Comparison of ENCODE assay signal across 23 mouse cellular contexts in genomic region chr9:43753481-43753880, GRCm38 (mm10). TPM values are rescaled to one million over a fixed set of nuclear protein-coding genes. Genes with fewer than 3 reads are reported as not detected.
DNase-seq lines count a peak whose midpoint lies in the region; ATAC-seq lines count a peak whose summit lies in the region.
"Had no signal": no experiment of that assay in that cellular context is flagged by ENCODE, and none has a peak within 500 bp of the region (broad histone marks: within the 10 kb centered on the region; RNA-seq: fewer than 3 reads in every experiment).

No protein-coding gene starts in this region.

- WGBS in kidney, embryonic 16.5 days = 69% methylated on average over 6 of the region's 6 CpGs
- WGBS in embryonic facial prominence, embryonic 10.5 days = 83% methylated on average over 6 of the region's 6 CpGs
- WGBS in liver, embryonic 13.5 days (ENCODE audit: insufficient replicate concordance) = 59% methylated on average over 6 of the region's 6 CpGs
- 83% methylated on average over 6 of the region's 6 CpGs for WGBS in limb, embryonic 10.5 days

- H3K27ac ChIP-seq in kidney, embryonic 16.5 days (ENCODE audit: low read length) = peak overlapping the region; percentile 39; the same call in 1 of the 2 replicates
- peak overlapping the region; percentile 31; the same call in 1 of the 2 replicates for H3K27ac ChIP-seq in embryonic facial prominence, embryonic 10.5 days (replicated peaks)
- H3K27ac ChIP-seq in liver, embryonic 13.5 days = peak overlapping the region; percentile 74
- H3K27ac ChIP-seq in limb, embryonic 10.5 days = no peak overlapping the region
- H3K27ac ChIP-seq: embryonic facial prominence, embryonic 13.5 days; layer of hippocampus, adult 2 months; midbrain, embryonic 15.5 days had no signal

- H3K4me1 ChIP-seq in kidney, embryonic 16.5 days (ENCODE audit: insufficient read depth, low read length) = peaks cover 46% of the 10 kb centered on the region
- peaks cover 82% of the 10 kb centered on the region for H3K4me1 ChIP-seq in embryonic facial prominence, embryonic 10.5 days
- peaks cover 32% of the 10 kb centered on the region for H3K4me1 ChIP-seq in liver, embryonic 13.5 days (replicated peaks)
- peaks cover 62% of the 10 kb centered on the region for H3K4me1 ChIP-seq in limb, embryonic 10.5 days

- no peak overlapping the region for H3K4me2 ChIP-seq in kidney, embryonic 16.5 days (replicated peaks; ENCODE audit: low read depth, low read length)
- H3K4me2 ChIP-seq in liver, embryonic 13.5 days = no peak overlapping the region
- H3K4me2 ChIP-seq: embryonic facial prominence, embryonic 13.5 days; heart, embryonic 12.5 days; liver, embryonic 15.5 days; midbrain, embryonic 15.5 days had no signal

- H3K9me3 ChIP-seq in kidney, embryonic 16.5 days (ENCODE audit: low read length) = no peaks in the 10 kb centered on the region
- no peaks in the 10 kb centered on the region for H3K9me3 ChIP-seq in embryonic facial prominence, embryonic 10.5 days
- H3K9me3 ChIP-seq in liver, embryonic 13.5 days (replicated peaks) = no peaks in the 10 kb centered on the region
- no peaks in the 10 kb centered on the region for H3K9me3 ChIP-seq in limb, embryonic 10.5 days (replicated peaks)
- H3K9me3 ChIP-seq: embryonic facial prominence, embryonic 13.5 days; heart, embryonic 12.5 days; liver, embryonic 15.5 days; midbrain, embryonic 15.5 days had no signal

- ATAC-seq in kidney, embryonic 16.5 days (ENCODE audit: low FRiP score, low TSS enrichment) = no peak
- ATAC-seq in liver, embryonic 13.5 days (ENCODE audit: low read depth) = no peak
- ATAC-seq: activated CD4-positive, CD25-positive, alpha-beta regulatory T cell, adult 4 months; forebrain, postnatal 0 days; inflammation-experienced regulatory T-cells, adult 6 months; midbrain, embryonic 15.5 days had no signal

- H3K27me3 ChIP-seq in kidney, embryonic 16.5 days (ENCODE audit: insufficient read depth, low read length) = peaks cover 3% of the 10 kb centered on the region; the same call in 1 of the 2 replicates
- no peaks in the 10 kb centered on the region for H3K27me3 ChIP-seq in embryonic facial prominence, embryonic 10.5 days (replicated peaks; ENCODE audit: low read depth, poor library complexity, severe bottlenecking)
- H3K27me3 ChIP-seq in liver, embryonic 13.5 days = 0 out of 2 replicates have a peak, but pooled peaks cover 2% of the 10 kb centered on the region
- H3K27me3 ChIP-seq in limb, embryonic 10.5 days (ENCODE audit: low read depth, poor library complexity, severe bottlenecking) = peaks cover 13% of the 10 kb centered on the region
- H3K27me3 ChIP-seq: embryonic facial prominence, embryonic 13.5 days; liver, embryonic 15.5 days; midbrain, embryonic 15.5 days had no signal

- H3K36me3 ChIP-seq in kidney, embryonic 16.5 days (ENCODE audit: insufficient read depth, low read length) = no peaks in the 10 kb centered on the region
- peaks cover 17% of the 10 kb centered on the region for H3K36me3 ChIP-seq in embryonic facial prominence, embryonic 10.5 days (replicated peaks)
- H3K36me3 ChIP-seq in liver, embryonic 13.5 days = no peaks in the 10 kb centered on the region
- no peaks in the 10 kb centered on the region for H3K36me3 ChIP-seq in limb, embryonic 10.5 days
- H3K36me3 ChIP-seq: heart, embryonic 12.5 days; liver, embryonic 15.5 days; midbrain, embryonic 15.5 days had no signal

- no peak for DNase-seq in kidney, adult 8-10 months
- peak; percentile 65 for DNase-seq in Muller cell, postnatal 12 days (ENCODE audit: inconsistent ontology term)
- DNase-seq in embryonic facial prominence, embryonic 10.5 days (ENCODE audit: low spot score) = no peak
- DNase-seq in liver, embryonic 13.5 days = no peak
- DNase-seq in limb, embryonic 10.5 days (ENCODE audit: low spot score) = no peak
- DNase-seq in right cerebral cortex, postnatal 14 days = no peak
- DNase-seq: adrenal gland, postnatal 25 days; cerebellum, adult 11 months; cerebellum, postnatal 10 days; forebrain, postnatal 0 days; heart, postnatal 14 days; lung, postnatal 10 days; spleen, adult 18-20 months; thymus, postnatal 4 days had no signal

- no peak overlapping the region for H3K9ac ChIP-seq in kidney, embryonic 16.5 days (replicated peaks; ENCODE audit: low read length)
- H3K9ac ChIP-seq in liver, embryonic 13.5 days = no peak overlapping the region
- H3K9ac ChIP-seq: embryonic facial prominence, embryonic 13.5 days; forebrain, postnatal 0 days; heart, embryonic 12.5 days; liver, embryonic 15.5 days; midbrain, embryonic 15.5 days had no signal

- H3K4me3 ChIP-seq in kidney, embryonic 16.5 days (ENCODE audit: low read length) = no peak overlapping the region
- no peak overlapping the region for H3K4me3 ChIP-seq in embryonic facial prominence, embryonic 10.5 days
- H3K4me3 ChIP-seq in liver, embryonic 13.5 days (replicated peaks) = no peak overlapping the region
- no peak overlapping the region for H3K4me3 ChIP-seq in limb, embryonic 10.5 days
- H3K4me3 ChIP-seq: embryonic facial prominence, embryonic 13.5 days; heart, embryonic 12.5 days; layer of hippocampus, adult 2 months; liver, embryonic 15.5 days; midbrain, embryonic 15.5 days; myocyte had no signal

RNA-seq across cellular contexts. Expression of gene Nectin1, which starts 9.7 kb away (rescaled TPM):
- polyA plus RNA-seq in kidney, embryonic 16.5 days (2015; fragmentation: Nextera tagmentation; extraction: Ambion mirVana) = 4.3 and 4.7 TPM in 2 replicates
- polyA plus RNA-seq in embryonic facial prominence, embryonic 10.5 days (2016; fragmentation: Nextera tagmentation; extraction: Ambion mirVana) = 5.0 TPM in 2 replicates
- 1.2 and 1.3 TPM in 2 replicates for polyA plus RNA-seq in liver, embryonic 13.5 days (2015; fragmentation: Nextera tagmentation; extraction: Ambion mirVana)
- 3.8 and 4.2 TPM in 2 replicates for polyA plus RNA-seq in limb, embryonic 10.5 days (2016; fragmentation: Nextera tagmentation; extraction: Ambion mirVana)
